Mouse (Mus musculus) ovary, postnatal 10 days (tissue): ENCODE data around the gene Ugt1a1.
"Not testable (repeated sequence)": the region's sequence is repeated elsewhere in the genome, so short reads cannot be mapped to it uniquely, and the experiment has no call there.

ENCODE experiments used
- DNase-seq: peaks from one replicate; pipeline ENCODE4 v3.0.0; 2022; ENCODE audit warnings: low spot score

Ugt1a1 gene

GRCm38 (mm10) chr1:88218591-88218990 lies 6.8 kb downstream of the Ugt1a1 start:
- DNase-seq, result no peak

- no peak for DNase-seq
These were observed 7.3 kb downstream of the Ugt1a1 start for GRCm38 (mm10) chr1:88219054-88219453.

GRCm38 (mm10) chr1:88220336-88220735 lies 8.6 kb downstream of the Ugt1a1 start:
- DNase-seq, result no peak

GRCm38 (mm10) chr1:88222216-88222615 lies 10.5 kb downstream of the Ugt1a1 start:
- no peak for DNase-seq

- DNase-seq, result not testable (repeated sequence)
These were observed 11.3 kb downstream of the Ugt1a1 start for GRCm38 (mm10) chr1:88223011-88223515.

GRCm38 (mm10) chr1:88223591-88223990 lies 11.8 kb downstream of the Ugt1a1 start:
- DNase-seq, result peak; percentile 7

GRCm38 (mm10) chr1:88224029-88224776 lies 12.4 kb downstream of the Ugt1a1 start:
- DNase-seq, result peak; percentile 58

GRCm38 (mm10) chr1:88225301-88225700 lies 13.5 kb downstream of the Ugt1a1 start:
- DNase-seq, result not testable (repeated sequence)

- DNase-seq, result no peak
These were observed 14.0 kb downstream of the Ugt1a1 start for GRCm38 (mm10) chr1:88225741-88226140.

- DNase-seq, result no peak
These were observed 15.1 kb downstream of the Ugt1a1 start, which contains the start of gene Mroh2a for GRCm38 (mm10) chr1:88226670-88227379. TSS of gene Mroh2a (plus strand) at chr1:88226986.

GRCm38 (mm10) chr1:88227482-88227881 lies 15.7 kb downstream of the Ugt1a1 start:
- peak; percentile 8 for DNase-seq

- DNase-seq, result no peak
These were observed 16.4 kb downstream of the Ugt1a1 start for GRCm38 (mm10) chr1:88228121-88228520.

- no peak for DNase-seq
These were observed 17.8 kb downstream of the Ugt1a1 start for GRCm38 (mm10) chr1:88229566-88229965.

- DNase-seq, result no peak
These were observed 18.2 kb downstream of the Ugt1a1 start for GRCm38 (mm10) chr1:88229986-88230385.

- no peak for DNase-seq
These were observed 18.7 kb downstream of the Ugt1a1 start for GRCm38 (mm10) chr1:88230421-88230820.

- DNase-seq, result no peak
These were observed 19.4 kb downstream of the Ugt1a1 start for GRCm38 (mm10) chr1:88230981-88231802.

GRCm38 (mm10) chr1:88231803-88232499 lies 20.2 kb downstream of the Ugt1a1 start:
- no peak for DNase-seq

- DNase-seq, result no peak
These were observed 21.1 kb downstream of the Ugt1a1 start for GRCm38 (mm10) chr1:88232664-88233380.

GRCm38 (mm10) chr1:88233421-88234247 lies 21.9 kb downstream of the Ugt1a1 start:
- DNase-seq, result no peak

- no peak for DNase-seq
These were observed 22.5 kb downstream of the Ugt1a1 start for GRCm38 (mm10) chr1:88234248-88234610.
